Mouse (Mus musculus) activated CD4-positive, CD25-positive, alpha-beta regulatory T cell, adult 9 weeks (primary cell): Measurements from ENCODE around the gene Psmc2. TPM values are rescaled to one million over a fixed set of nuclear protein-coding genes. Genes with fewer than 3 reads are reported as not detected.

Experiments used
- polyA plus RNA-seq: library from polyadenylated mRNA; unstranded; fragments of 100-300 nt; shearing (Covaris generic); gene quantifications from one replicate; pipeline ENCODE4 v1.2.1, GENCODE M21; 2017

Psmc2 gene
- 163 TPM for polyA plus RNA-seq

DNA sequence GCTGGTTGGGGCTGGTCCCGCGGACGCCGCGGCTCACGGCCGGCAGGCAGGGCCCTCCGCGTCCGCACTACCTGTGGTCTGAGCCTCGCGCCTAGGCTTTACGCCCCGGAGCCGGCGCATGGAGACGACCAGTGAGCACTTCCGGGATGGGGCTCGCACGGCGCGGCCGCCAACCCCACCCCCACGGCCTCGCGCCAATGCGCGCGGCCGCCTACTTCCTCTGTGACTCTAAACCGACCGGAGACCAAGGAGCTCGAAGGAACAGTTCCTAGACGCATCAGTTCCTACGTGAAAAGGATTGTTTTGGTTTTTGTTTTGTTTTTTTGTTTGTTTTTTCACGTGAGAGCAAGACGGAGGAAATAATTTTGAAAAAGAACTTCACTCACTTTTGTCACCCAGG is at the start of gene Psmc2, which contains the start of gene Dnajc2:
Gene Psmc2, plus strand, starts transcription at position 231 of the 400 bp plus-strand sequence.
Gene Dnajc2, minus strand, starts transcription at position 199 of the 400 bp plus-strand sequence.

DNA sequence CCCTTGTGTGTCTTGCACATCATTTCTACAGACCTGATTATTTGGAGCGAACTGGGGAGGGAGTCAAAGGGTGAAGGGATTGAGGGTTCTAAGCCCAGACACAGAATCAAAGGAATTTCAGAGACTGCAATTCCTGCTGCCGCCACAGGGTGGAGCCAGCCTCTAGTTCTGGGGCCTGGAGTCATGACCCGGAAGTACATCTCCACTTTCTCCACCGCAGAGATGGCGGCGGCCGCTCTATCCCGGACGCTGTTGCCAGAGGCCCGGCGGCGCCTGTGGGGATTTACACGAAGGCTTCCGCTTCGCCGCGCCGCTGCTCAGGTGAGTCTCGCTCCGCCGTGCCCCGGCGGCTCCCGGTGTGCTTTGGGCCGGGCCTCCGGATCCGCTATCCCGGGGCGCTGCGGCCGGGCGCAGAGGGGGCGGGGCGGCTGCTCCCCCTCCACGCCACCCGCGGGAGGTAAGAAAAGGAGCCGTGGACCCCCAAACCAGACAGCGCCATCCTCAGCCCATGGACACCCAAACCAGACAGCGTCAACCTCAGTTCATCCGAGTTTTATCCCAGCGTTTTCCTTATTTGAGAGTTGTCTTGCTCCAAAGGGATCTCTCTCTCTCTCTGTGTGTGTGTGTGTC is 48.0 kb upstream of the Psmc2 start, which contains the start of gene Pmpcb:
Gene Pmpcb, plus strand, starts transcription at position 186 of the 630 bp plus-strand sequence.

Other genes with a start within 250 kb of the Psmc2 start
- gene Lrrc17, start 241.7 kb upstream of the Psmc2 start, polyA plus RNA-seq, result not detected
- gene Fbxl13, start 139.6 kb upstream of the Psmc2 start, polyA plus RNA-seq, result not detected
- 26.7 TPM for gene Armc10, start 139.5 kb upstream of the Psmc2 start, polyA plus RNA-seq
- 3.2 TPM for gene Napepld, start 83.9 kb upstream of the Psmc2 start, polyA plus RNA-seq
- 60.5 TPM for gene Pmpcb, start 48.1 kb upstream of the Psmc2 start, polyA plus RNA-seq
- 48.7 TPM for gene Dnajc2, start within 50 bp of the Psmc2 start, polyA plus RNA-seq
- not detected for gene Slc26a5, start 80.3 kb downstream of the Psmc2 start, polyA plus RNA-seq